Mouse (Mus musculus) T-helper 1 cell (primary cell): Measurements from ENCODE around the gene Vmn1r180.
"Not testable (repeated sequence)": the region's sequence is repeated elsewhere in the genome, so short reads cannot be mapped to it uniquely, and the experiment has no call there.

Experiments
- in situ Hi-C: fragments of 300-600 bp; cut with MboI, MseI; formaldehyde crosslinking; loops from one replicate; pipeline ENCODE4 v1.15.1; 2025; ENCODE audit warnings: high pct_unique_total_duplicates

Gene Vmn1r180

DNA sequence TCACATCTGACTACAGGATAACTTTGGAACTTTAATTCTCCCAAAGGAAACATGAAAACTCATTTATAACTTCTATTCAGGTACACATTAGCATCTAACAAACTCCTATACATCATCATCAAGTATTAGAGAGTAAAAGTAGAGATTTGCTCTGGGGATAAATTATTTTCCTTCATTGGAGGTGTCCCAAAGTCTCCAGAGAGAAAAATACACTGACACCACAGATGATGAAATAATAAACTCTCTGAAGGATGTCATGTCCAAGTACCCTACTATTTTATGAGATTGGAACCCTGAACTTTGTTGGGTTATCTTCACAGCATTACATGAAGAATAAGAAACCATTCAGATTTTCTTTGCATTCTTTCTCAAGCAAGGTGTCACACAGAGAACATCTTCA, at the start of gene Vmn1r180:
TSS of gene Vmn1r180 (plus strand) at position 301 of the 400 bp plus-strand sequence.
- in situ Hi-C loops, result no loop called here

DNA sequence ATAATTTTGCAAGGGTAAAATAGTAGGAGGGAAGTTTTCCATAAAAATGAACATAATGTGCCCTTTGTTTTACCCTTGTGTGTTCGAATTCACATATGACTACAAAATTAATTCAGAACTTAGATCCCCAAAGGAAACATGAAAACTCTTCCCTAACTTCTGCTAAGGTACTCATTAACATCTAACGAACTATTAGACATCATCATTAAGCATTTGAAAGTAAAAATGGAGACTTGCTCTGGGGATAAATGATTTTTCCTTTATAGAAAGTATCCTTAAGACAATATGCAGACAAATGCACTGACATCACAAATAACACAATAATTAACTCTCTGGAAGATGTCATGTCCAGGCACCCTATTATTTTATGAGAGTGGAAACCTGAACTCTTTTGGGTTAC, 23.8 kb upstream of the Vmn1r180 start, which contains the start of gene Vmn1r179:
TSS of gene Vmn1r179 (plus strand) at position 301 of the 400 bp plus-strand sequence.
- in situ Hi-C loops, result no loop called here

DNA sequence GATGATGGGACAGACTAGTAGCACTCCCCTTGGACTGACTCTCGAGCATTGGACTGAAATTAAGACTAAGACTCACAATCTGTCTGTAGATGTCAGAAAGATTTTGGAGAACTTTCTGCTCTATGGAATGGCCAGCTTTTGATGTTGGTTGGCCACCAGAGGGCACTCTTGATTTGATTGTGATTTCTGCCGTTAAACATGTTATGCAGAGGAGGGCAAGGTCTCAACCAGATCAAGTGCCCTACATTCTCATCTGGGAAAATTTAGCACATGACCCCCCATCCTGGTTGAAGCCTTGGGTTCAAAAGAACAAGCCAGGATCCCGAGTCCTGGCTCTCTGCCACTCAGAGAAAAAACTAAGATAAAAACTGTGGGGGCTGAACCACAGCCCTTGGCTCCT, 17.6 kb downstream of the Vmn1r180 start:
- in situ Hi-C loops, result loop anchor here (5.0 kb wide), 2 partner anchors 324 to 389 kb away; no protein-coding TSS in a partner anchor

DNA sequence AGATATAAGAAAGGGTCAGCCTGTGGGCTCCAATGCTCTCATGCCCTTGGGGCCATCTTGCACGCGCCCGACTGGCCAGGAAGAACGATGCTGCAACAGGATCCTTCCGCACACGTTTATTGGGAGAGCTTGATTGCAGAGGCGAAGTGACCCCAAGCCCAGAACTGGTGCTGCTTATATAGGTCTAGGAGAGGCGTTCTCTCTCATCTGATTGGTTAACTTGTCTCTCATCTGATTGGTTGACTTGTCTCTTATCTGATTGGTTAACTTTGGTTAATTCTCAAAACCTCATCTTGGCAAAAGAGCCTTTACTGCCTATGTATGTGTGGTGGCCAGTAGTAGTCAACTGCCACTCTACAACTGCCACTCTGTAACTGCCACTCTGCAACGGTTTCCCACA, 23.9 kb downstream of the Vmn1r180 start, which contains the start of gene Vmn1r181:
TSS of gene Vmn1r181 (plus strand) at position 301 of the 400 bp plus-strand sequence.
- in situ Hi-C loops, result not testable (repeated sequence)

DNA sequence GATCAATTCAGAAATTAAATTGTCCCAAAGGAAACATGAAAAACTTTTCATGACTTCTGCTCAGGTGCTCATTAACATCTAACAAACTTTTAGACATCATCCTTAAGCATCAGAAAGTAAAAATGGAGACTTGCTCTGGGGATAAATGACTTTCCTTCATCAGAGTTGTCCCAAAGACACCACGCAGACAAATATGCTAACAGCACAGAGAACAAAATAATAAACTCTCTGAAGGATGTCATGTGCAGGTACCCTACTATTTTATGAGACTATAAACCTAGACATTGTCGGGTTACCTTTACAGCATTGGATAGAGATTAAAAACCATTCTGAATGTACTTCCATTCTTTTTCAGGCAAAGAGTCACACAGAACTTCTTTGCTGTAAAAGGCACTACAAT, 51.0 kb downstream of the Vmn1r180 start, which contains the start of gene V1rd19:
TSS of gene V1rd19 (plus strand) at position 301 of the 400 bp plus-strand sequence.
- in situ Hi-C loops, result no loop called here
